Mouse (Mus musculus): ENCODE measurements around the gene Abt1.

DNA sequence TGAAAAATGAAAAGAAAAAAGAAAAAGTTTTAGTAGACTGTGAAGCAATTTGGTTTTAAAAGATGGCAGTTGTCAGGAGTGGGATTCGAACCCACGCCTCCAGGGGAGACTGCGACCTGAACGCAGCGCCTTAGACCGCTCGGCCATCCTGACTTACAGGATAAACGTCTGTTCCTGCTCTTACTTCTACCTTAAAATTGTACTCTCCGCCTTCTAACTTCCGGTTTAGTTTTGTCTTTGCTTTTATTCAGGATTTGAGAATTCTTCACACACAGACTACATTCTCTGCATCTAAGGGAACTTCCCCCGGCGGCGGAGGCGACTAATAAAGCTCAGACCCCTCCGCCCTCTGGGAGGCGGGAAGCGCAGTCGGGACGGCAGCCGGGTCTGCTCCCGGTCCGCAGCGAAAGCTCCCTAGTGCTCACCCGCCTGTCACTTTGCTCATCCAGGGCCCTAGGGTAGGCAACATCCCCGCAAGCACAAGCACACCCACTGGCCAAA lies 29.7 kb upstream of the Abt1 start:
- no peak for TF ChIP-seq CTCF (IDR thresholded peaks at IDR 0.05; ENCODE audit: borderline replicate concordance, insufficient read depth, low read length)
- TF ChIP-seq POLR2A (IDR thresholded peaks at IDR 0.05; ENCODE audit: low read depth, low read length) = peak; percentile 43; the same call in 1 of the 2 replicates

Data from embryonic fibroblast, embryonic 13.5 days (primary cell).